ENCODE assay signal across 8 mouse cellular contexts in genomic region chr4:134883266-134883665, GRCm38 (mm10). TPM values are rescaled to one million over a fixed set of nuclear protein-coding genes. Genes with fewer than 3 reads are reported as not detected.
DNase-seq lines count a peak whose midpoint lies in the region; ATAC-seq and TF ChIP-seq lines count a peak whose summit lies in the region.

No protein-coding gene starts in this region.

- H3K4me3 ChIP-seq in hindbrain, embryonic 10.5 days, result no peak overlapping the region
- no peak overlapping the region for H3K4me3 ChIP-seq in hindbrain, embryonic 13.5 days
- no peak overlapping the region for H3K4me3 ChIP-seq in bone marrow, adult 2 months (replicated peaks; ENCODE audit: control insufficient read depth, low read depth, low read length)
- H3K4me3 ChIP-seq in kidney, postnatal 0 days (replicated peaks; ENCODE audit: low read depth, low read length), result no peak overlapping the region

- H3K36me3 ChIP-seq in hindbrain, embryonic 10.5 days, result no peaks in the 10 kb centered on the region
- H3K36me3 ChIP-seq in hindbrain, embryonic 13.5 days, result no peaks in the 10 kb centered on the region
- no peaks in the 10 kb centered on the region for H3K36me3 ChIP-seq in kidney, postnatal 0 days (ENCODE audit: insufficient read depth, low read length)

- no peak overlapping the region for H3K27ac ChIP-seq in hindbrain, embryonic 10.5 days
- no peak overlapping the region for H3K27ac ChIP-seq in hindbrain, embryonic 13.5 days
- no peak overlapping the region for H3K27ac ChIP-seq in bone marrow, adult 2 months (ENCODE audit: control insufficient read depth, insufficient read depth, low read depth, low read length, poor library complexity)
- no peak overlapping the region for H3K27ac ChIP-seq in kidney, postnatal 0 days

- peak; percentile 24 for DNase-seq in hindbrain, embryonic 10.5 days (ENCODE audit: low spot score)
- DNase-seq in ES-CJ7 (ENCODE audit: low read depth, low spot score), result peak; percentile 85
- peak; percentile 57 for DNase-seq in kidney, postnatal 0 days (ENCODE audit: low spot score)
- DNase-seq in right cerebral cortex, adult 2 months (ENCODE audit: low spot score in 2 of 2), result no peak

- H3K9me3 ChIP-seq in hindbrain, embryonic 10.5 days, result no peaks in the 10 kb centered on the region
- no peaks in the 10 kb centered on the region for H3K9me3 ChIP-seq in hindbrain, embryonic 13.5 days
- H3K9me3 ChIP-seq in kidney, postnatal 0 days (replicated peaks; ENCODE audit: low read length), result no peaks in the 10 kb centered on the region

- WGBS in hindbrain, embryonic 10.5 days, result 35% methylated on average over 7 of the region's 7 CpGs
- WGBS in hindbrain, embryonic 13.5 days, result 36% methylated on average over 6 of the region's 7 CpGs
- 42% methylated on average over 7 of the region's 7 CpGs for WGBS in bone marrow, adult 2 months
- 29% methylated on average over 7 of the region's 7 CpGs for WGBS in kidney, postnatal 0 days

- TF ChIP-seq POLR2A in bone marrow, adult 2 months (IDR thresholded peaks at IDR 0.05; ENCODE audit: borderline replicate concordance, control insufficient read depth, low read depth, low read length), result no peak

- H3K4me2 ChIP-seq in hindbrain, embryonic 13.5 days, result no peak overlapping the region
- H3K4me2 ChIP-seq in kidney, postnatal 0 days (ENCODE audit: low read length), result no peak overlapping the region

- H3K9ac ChIP-seq in hindbrain, embryonic 13.5 days, result no peak overlapping the region
- no peak overlapping the region for H3K9ac ChIP-seq in kidney, postnatal 0 days (ENCODE audit: low read depth, low read length)

- ATAC-seq in hindbrain, embryonic 13.5 days (ENCODE audit: low FRiP score), result no peak
- ATAC-seq in kidney, postnatal 0 days (replicated peaks; ENCODE audit: low FRiP score, low read depth), result no peak
- ATAC-seq in megakaryocyte-erythroid progenitor cell, adult 5-6 weeks (replicated peaks; ENCODE audit: low FRiP score, low TSS enrichment, poor library complexity, severe bottlenecking), result peak; percentile 81
- ATAC-seq in activated CD4-positive, CD25-positive, alpha-beta regulatory T cell, adult 4 months, result no peak

- H3K4me1 ChIP-seq in hindbrain, embryonic 10.5 days (replicated peaks), result peaks cover 13% of the 10 kb centered on the region
- peaks cover 10% of the 10 kb centered on the region for H3K4me1 ChIP-seq in hindbrain, embryonic 13.5 days (replicated peaks)
- H3K4me1 ChIP-seq in bone marrow, adult 2 months (ENCODE audit: control insufficient read depth, insufficient read depth, low read length), result no peaks in the 10 kb centered on the region
- H3K4me1 ChIP-seq in kidney, postnatal 0 days (replicated peaks; ENCODE audit: insufficient read depth, low read length), result no peaks in the 10 kb centered on the region

- peak; percentile 69 for TF ChIP-seq CTCF in bone marrow, adult 2 months (IDR thresholded peaks at IDR 0.05; ENCODE audit: control insufficient read depth, insufficient read depth, low read length)
- TF ChIP-seq CTCF in kidney, postnatal 0 days (IDR thresholded peaks at IDR 0.05; ENCODE audit: low read depth), result peak; percentile 68

- no peaks in the 10 kb centered on the region for H3K27me3 ChIP-seq in hindbrain, embryonic 10.5 days (ENCODE audit: insufficient read depth, poor library complexity, severe bottlenecking)
- no peaks in the 10 kb centered on the region for H3K27me3 ChIP-seq in hindbrain, embryonic 13.5 days
- no peaks in the 10 kb centered on the region for H3K27me3 ChIP-seq in kidney, postnatal 0 days (ENCODE audit: insufficient read depth, low read length)

RNA-seq across cellular contexts. Expression of gene Rhd, which starts 18.9 kb away (rescaled TPM):
- polyA plus RNA-seq in hindbrain, embryonic 10.5 days (2016; fragmentation: Nextera tagmentation; extraction: Ambion mirVana), result 11.2 and 12.5 TPM in 2 replicates
- polyA plus RNA-seq in hindbrain, embryonic 13.5 days (2015; fragmentation: Nextera tagmentation; extraction: Ambion mirVana), result 1.3 and 2.3 TPM in 2 replicates
- polyA plus RNA-seq in bone marrow, adult 2 months (2011; ENCODE audit: insufficient read depth, insufficient read length, low replicate concordance, missing spikeins), result 147 and 211 TPM in 2 replicates
- polyA plus RNA-seq in kidney, postnatal 0 days (2015; fragmentation: Nextera tagmentation; extraction: Ambion mirVana), result 0.32 and 0.40 TPM in 2 replicates
- total RNA-seq in megakaryocyte-erythroid progenitor cell, adult 5-6 weeks (2014; fragmentation: Nextera tagmentation), result 163 and 165 TPM in 2 replicates
- total RNA-seq in megakaryocyte-erythroid progenitor cell, adult 5-6 weeks (2017), result 119 and 185 TPM in 2 replicates
- polyA plus RNA-seq in activated CD4-positive, CD25-positive, alpha-beta regulatory T cell, adult 4 months (2017; shearing (Covaris generic)), result 1 to 10 TPM in 1 of 2 experiments, not detected in 1; 4.8 TPM

RNA-seq across cellular contexts. Expression of gene Maco1, which starts 30.1 kb away (rescaled TPM):
- polyA plus RNA-seq in hindbrain, embryonic 10.5 days (2016; fragmentation: Nextera tagmentation; extraction: Ambion mirVana), result 39.2 and 48.2 TPM in 2 replicates
- polyA plus RNA-seq in hindbrain, embryonic 13.5 days (2015; fragmentation: Nextera tagmentation; extraction: Ambion mirVana), result 112 and 115 TPM in 2 replicates
- 17.6 and 24.3 TPM in 2 replicates for polyA plus RNA-seq in bone marrow, adult 2 months (2011; ENCODE audit: insufficient read depth, insufficient read length, low replicate concordance, missing spikeins)
- polyA plus RNA-seq in kidney, postnatal 0 days (2015; fragmentation: Nextera tagmentation; extraction: Ambion mirVana), result 31.2 and 32.4 TPM in 2 replicates
- total RNA-seq in megakaryocyte-erythroid progenitor cell, adult 5-6 weeks (2014; fragmentation: Nextera tagmentation), result 32.4 and 36.2 TPM in 2 replicates
- total RNA-seq in megakaryocyte-erythroid progenitor cell, adult 5-6 weeks (2017), result 41.9 and 61.3 TPM in 2 replicates
- polyA plus RNA-seq in activated CD4-positive, CD25-positive, alpha-beta regulatory T cell, adult 4 months (2017; shearing (Covaris generic)), result 1 to 10 TPM; 3.0 to 5.0 TPM

RNA-seq across cellular contexts. Expression of gene Tmem50a, which starts 31.6 kb away (rescaled TPM):
- 132 and 149 TPM in 2 replicates for polyA plus RNA-seq in hindbrain, embryonic 10.5 days (2016; fragmentation: Nextera tagmentation; extraction: Ambion mirVana)
- polyA plus RNA-seq in hindbrain, embryonic 13.5 days (2015; fragmentation: Nextera tagmentation; extraction: Ambion mirVana), result 211 and 212 TPM in 2 replicates
- polyA plus RNA-seq in bone marrow, adult 2 months (2011; ENCODE audit: insufficient read depth, insufficient read length, low replicate concordance, missing spikeins), result 103 and 127 TPM in 2 replicates
- 169 and 188 TPM in 2 replicates for polyA plus RNA-seq in kidney, postnatal 0 days (2015; fragmentation: Nextera tagmentation; extraction: Ambion mirVana)
- total RNA-seq in megakaryocyte-erythroid progenitor cell, adult 5-6 weeks (2014; fragmentation: Nextera tagmentation), result 82.2 and 101 TPM in 2 replicates
- 163 and 179 TPM in 2 replicates for total RNA-seq in megakaryocyte-erythroid progenitor cell, adult 5-6 weeks (2017)
- polyA plus RNA-seq in activated CD4-positive, CD25-positive, alpha-beta regulatory T cell, adult 4 months (2017; shearing (Covaris generic)), result 100 to 1,000 TPM; 555 to 571 TPM

RNA-seq across cellular contexts. Expression of gene Rsrp1, which starts 40.1 kb away (rescaled TPM):
- polyA plus RNA-seq in hindbrain, embryonic 10.5 days (2016; fragmentation: Nextera tagmentation; extraction: Ambion mirVana), result 335 and 382 TPM in 2 replicates
- 538 and 556 TPM in 2 replicates for polyA plus RNA-seq in hindbrain, embryonic 13.5 days (2015; fragmentation: Nextera tagmentation; extraction: Ambion mirVana)
- polyA plus RNA-seq in bone marrow, adult 2 months (2011; ENCODE audit: insufficient read depth, insufficient read length, low replicate concordance, missing spikeins), result 590 and 975 TPM in 2 replicates
- 375 and 409 TPM in 2 replicates for polyA plus RNA-seq in kidney, postnatal 0 days (2015; fragmentation: Nextera tagmentation; extraction: Ambion mirVana)
- total RNA-seq in megakaryocyte-erythroid progenitor cell, adult 5-6 weeks (2014; fragmentation: Nextera tagmentation), result 371 and 563 TPM in 2 replicates
- 122 and 226 TPM in 2 replicates for total RNA-seq in megakaryocyte-erythroid progenitor cell, adult 5-6 weeks (2017)
- polyA plus RNA-seq in activated CD4-positive, CD25-positive, alpha-beta regulatory T cell, adult 4 months (2017; shearing (Covaris generic)), result 100 to 1,000 TPM; 271 to 367 TPM

RNA-seq across cellular contexts. Expression of gene Syf2, which starts 47.4 kb away (rescaled TPM):
- 67.6 and 75.2 TPM in 2 replicates for polyA plus RNA-seq in hindbrain, embryonic 10.5 days (2016; fragmentation: Nextera tagmentation; extraction: Ambion mirVana)
- 65.5 and 70.4 TPM in 2 replicates for polyA plus RNA-seq in hindbrain, embryonic 13.5 days (2015; fragmentation: Nextera tagmentation; extraction: Ambion mirVana)
- 113 and 165 TPM in 2 replicates for polyA plus RNA-seq in bone marrow, adult 2 months (2011; ENCODE audit: insufficient read depth, insufficient read length, low replicate concordance, missing spikeins)
- polyA plus RNA-seq in kidney, postnatal 0 days (2015; fragmentation: Nextera tagmentation; extraction: Ambion mirVana), result 115 and 120 TPM in 2 replicates
- 64.4 and 88.9 TPM in 2 replicates for total RNA-seq in megakaryocyte-erythroid progenitor cell, adult 5-6 weeks (2014; fragmentation: Nextera tagmentation)
- 208 and 338 TPM in 2 replicates for total RNA-seq in megakaryocyte-erythroid progenitor cell, adult 5-6 weeks (2017)
- polyA plus RNA-seq in activated CD4-positive, CD25-positive, alpha-beta regulatory T cell, adult 4 months (2017; shearing (Covaris generic)), result 100 to 1,000 TPM; 188 to 213 TPM

Comparison
In these comparisons a context has a peak if more than half of its experiments do, and no peak if none do; other contexts are left out.
1. DNase-seq: peak in hindbrain, embryonic 10.5 days (single experiment), ES-CJ7 (single experiment) and kidney, postnatal 0 days (single experiment); none in right cerebral cortex, adult 2 months (0 of 2).
2. RNA of gene Rhd, which starts 18.9 kb away (polyA plus RNA-seq): 147 to 211 TPM in bone marrow, adult 2 months; 11.2 to 12.5 TPM in hindbrain, embryonic 10.5 days, 4.8 TPM in activated CD4-positive, CD25-positive, alpha-beta regulatory T cell, adult 4 months, 1.3 to 2.3 TPM in hindbrain, embryonic 13.5 days and 0.32 to 0.40 TPM in kidney, postnatal 0 days; every median in the first group is over 10 times any median in the second.